Mouse (Mus musculus) forebrain, embryonic 14.5 days (tissue): ENCODE measurements at regions not wholly inside any gene's neighbourhood (a gene's known extent, or its start where the extent isn't known, plus 50 kb on each side); places are given as distances from the start of the nearest gene placed in this dataset.

Source experiments
- ATAC-seq: fragments of 200-750 bp; cut with Nextera tagmentation; 2 replicates; pipeline ENCODE4 v1.8.0; 2017; ENCODE audit warnings: mild to moderate bottlenecking, moderate library complexity
- DNase-seq: peaks from one replicate; pipeline ENCODE4 v3.0.0-alpha.2; 2015; ENCODE audit warnings: low spot score
- H3K27ac ChIP-seq: fragments of 300-500 bp; sonication (generic); 2 replicates; pipeline ENCODE4 v1.5.1; 2014; ENCODE audit warnings: low read depth, mild to moderate bottlenecking, control low read depth, low read length, moderate library complexity
- H3K27me3 ChIP-seq: fragments of 300-500 bp; sonication (generic); replicated peaks from 2 replicates; pipeline ENCODE4 v1.6.1; 2014; ENCODE audit warnings: low read length, control low read depth, mixed read lengths; ENCODE audit not compliant: control insufficient read depth, insufficient read depth
- H3K36me3 ChIP-seq: fragments of 300-500 bp; sonication (generic); 2 replicates; pipeline ENCODE4 v1.6.1; 2014; ENCODE audit warnings: low read length, control low read depth; ENCODE audit not compliant: control insufficient read depth, insufficient read depth
- H3K4me1 ChIP-seq: fragments of 300-500 bp; sonication (generic); 2 replicates; pipeline ENCODE4 v1.6.1; 2014; ENCODE audit warnings: antibody characterized with exemption, low read length, control low read depth; ENCODE audit not compliant: control insufficient read depth, insufficient read depth
- H3K4me2 ChIP-seq: fragments of 300-500 bp; sonication (generic); 2 replicates; pipeline ENCODE4 v1.6.1; 2014; ENCODE audit warnings: mild to moderate bottlenecking, control low read depth, low read length
- H3K4me3 ChIP-seq: fragments of 300-500 bp; sonication (generic); 2 replicates; pipeline ENCODE4 v1.5.1; 2014; ENCODE audit warnings: low read depth, low read length, control low read depth
- H3K9ac ChIP-seq: fragments of 300-500 bp; sonication (generic); 2 replicates; pipeline ENCODE4 v1.6.1; 2014; ENCODE audit warnings: mild to moderate bottlenecking, low read length, control low read depth, moderate library complexity
- H3K9me3 ChIP-seq: fragments of 300-500 bp; sonication (generic); replicated peaks from 2 replicates; pipeline ENCODE4 v1.6.1; 2016; ENCODE audit warnings: low read length, control low read depth, mixed read lengths; ENCODE audit not compliant: control insufficient read depth
- WGBS: fragments of 180-500 bp; shearing (Covaris S2); extraction: QIAGEN DNeasy Blood & Tissue Kit; methylation state at CpG from one replicate; pipeline ENCODE4 v1.1.7; 2014; 5-methylcytosine and 5-hydroxymethylcytosine counted together

- H3K4me3 ChIP-seq, result no peak overlapping the region
- no peak overlapping the region for H3K4me2 ChIP-seq
- H3K9ac ChIP-seq, result no peak overlapping the region
- H3K36me3 ChIP-seq, result no peaks in the 10 kb centered on the region
- no peak for ATAC-seq
- DNase-seq, result no peak
- no peak overlapping the region for H3K27ac ChIP-seq
- H3K4me1 ChIP-seq, result no peaks in the 10 kb centered on the region
- H3K27me3 ChIP-seq, result no peaks in the 10 kb centered on the region
- H3K9me3 ChIP-seq, result no peaks in the 10 kb centered on the region
- WGBS, result 36% methylated on average over 6 of the region's 6 CpGs
These were observed 100.2 kb downstream of the Aipl1 start for GRCm38 (mm10) chr11:71937108-71937507.

DNA sequence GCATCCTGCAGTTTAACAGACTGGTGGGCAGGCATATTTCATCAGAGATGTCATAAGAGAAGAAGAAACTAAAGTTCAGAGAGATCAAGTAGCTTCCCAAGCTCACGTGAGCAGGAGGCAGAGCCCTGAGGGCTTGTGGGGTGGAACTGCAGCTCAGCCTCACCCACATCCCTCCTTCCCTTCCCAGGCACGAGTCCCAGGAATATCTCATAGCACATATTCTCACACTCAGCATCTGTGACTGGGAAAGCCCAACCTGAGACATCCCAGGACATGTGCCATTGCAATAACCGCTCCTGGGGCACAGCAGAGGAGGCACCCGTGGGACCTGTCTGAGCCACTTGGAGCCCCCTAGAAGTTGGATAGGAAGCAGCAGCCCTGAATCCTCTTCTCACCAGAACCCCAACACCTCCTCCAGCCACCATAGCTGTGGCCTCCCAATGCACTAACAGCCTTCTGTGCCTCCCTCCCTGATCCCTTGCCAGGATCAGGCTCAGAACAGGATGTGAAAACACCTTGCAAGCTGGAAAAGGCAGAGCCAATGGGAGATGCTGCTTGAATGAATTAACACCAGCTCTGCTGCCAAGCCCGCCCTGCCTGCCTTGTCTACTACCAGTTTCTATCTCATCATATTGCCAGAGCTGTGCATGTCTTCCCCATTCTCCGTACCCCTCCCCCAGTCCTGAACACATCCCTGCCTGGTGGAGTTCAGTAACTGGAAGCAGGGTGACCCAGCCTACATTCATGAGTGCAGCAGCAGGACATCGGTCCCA lies 107.4 kb downstream of the Aipl1 start:
- no peaks in the 10 kb centered on the region for H3K27me3 ChIP-seq
- no peak overlapping the region for H3K4me3 ChIP-seq
- H3K9ac ChIP-seq, result no peak overlapping the region
- 69% methylated on average over 7 of the region's 7 CpGs for WGBS
- no peak overlapping the region for H3K4me2 ChIP-seq
- H3K4me1 ChIP-seq, result no peaks in the 10 kb centered on the region
- peak; percentile 75; the same call in 1 of the 2 replicates for ATAC-seq
- peak; percentile 85 for DNase-seq
- no peak overlapping the region for H3K27ac ChIP-seq
- H3K9me3 ChIP-seq, result no peaks in the 10 kb centered on the region
- H3K36me3 ChIP-seq, result no peaks in the 10 kb centered on the region

GRCm38 (mm10) chr11:71914665-71915064 lies 122.6 kb downstream of the Aipl1 start:
- DNase-seq, result no peak
- 66% methylated on average over 5 of the region's 5 CpGs for WGBS
- Histone ChIP-seq H3K9ac (no peak overlapping the region), H3K4me3 (no peak overlapping the region), H3K4me1 (no peaks in the 10 kb centered on the region), H3K9me3 (no peaks in the 10 kb centered on the region), H3K36me3 (no peaks in the 10 kb centered on the region), H3K27ac (no peak overlapping the region), H3K27me3 (no peaks in the 10 kb centered on the region), H3K4me2 (no peak overlapping the region)
- no peak for ATAC-seq

GRCm38 (mm10) chr11:71912626-71913025 lies 124.7 kb downstream of the Aipl1 start:
- Histone ChIP-seq H3K9me3 (no peaks in the 10 kb centered on the region), H3K4me2 (no peak overlapping the region), H3K4me1 (no peaks in the 10 kb centered on the region), H3K36me3 (no peaks in the 10 kb centered on the region), H3K27ac (no peak overlapping the region), H3K4me3 (no peak overlapping the region), H3K27me3 (no peaks in the 10 kb centered on the region), H3K9ac (no peak overlapping the region)
- DNase-seq, result no peak
- 87% methylated on average over 5 of the region's 5 CpGs for WGBS
- no peak for ATAC-seq

- no peaks in the 10 kb centered on the region for H3K36me3 ChIP-seq
- ATAC-seq (no peak), DNase-seq (no peak)
- no peak overlapping the region for H3K27ac ChIP-seq
- H3K9me3 ChIP-seq, result no peaks in the 10 kb centered on the region
- no peaks in the 10 kb centered on the region for H3K27me3 ChIP-seq
- H3K4me3 ChIP-seq, result no peak overlapping the region
- WGBS, result 87% methylated on average over 5 of the region's 5 CpGs
- no peaks in the 10 kb centered on the region for H3K4me1 ChIP-seq
- no peak overlapping the region for H3K4me2 ChIP-seq
- H3K9ac ChIP-seq, result no peak overlapping the region
These were observed 126.0 kb downstream of the Aipl1 start for GRCm38 (mm10) chr11:71911284-71911683.

- DNase-seq (no peak), ATAC-seq (no peak)
- 24% methylated on average over 7 of the region's 7 CpGs for WGBS
- H3K4me2 ChIP-seq, result no peak overlapping the region
- no peak overlapping the region for H3K4me3 ChIP-seq
- H3K36me3 ChIP-seq, result no peaks in the 10 kb centered on the region
- H3K27me3 ChIP-seq, result no peaks in the 10 kb centered on the region
- no peak overlapping the region for H3K27ac ChIP-seq
- no peak overlapping the region for H3K9ac ChIP-seq
- peaks cover 2% of the 10 kb centered on the region; the same call in 1 of the 2 replicates for H3K4me1 ChIP-seq
- H3K9me3 ChIP-seq, result no peaks in the 10 kb centered on the region
These were observed 128.7 kb downstream of the Aipl1 start for GRCm38 (mm10) chr11:71908616-71909015.

DNA sequence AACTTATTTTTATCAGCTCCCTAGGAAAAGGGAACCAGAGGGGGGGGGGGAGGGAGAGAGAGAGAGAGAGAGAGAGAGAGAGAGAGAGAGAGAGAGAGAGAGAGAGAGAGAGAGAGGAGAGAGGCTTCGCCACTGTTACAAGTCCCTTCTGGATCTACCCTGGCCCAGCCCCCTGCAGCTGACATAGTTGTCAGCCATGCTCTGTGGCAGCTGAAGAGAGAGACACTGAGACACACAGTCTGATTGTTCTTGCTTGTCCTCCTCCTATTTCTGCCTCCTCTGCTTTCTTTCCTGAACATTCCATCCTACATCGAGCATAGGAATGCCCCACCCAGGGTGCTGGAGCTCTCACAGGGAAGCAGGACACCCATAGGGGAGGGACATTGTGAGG lies 134.3 kb downstream of the Aipl1 start:
- Histone ChIP-seq H3K9ac (peak overlapping the region; percentile 18; the same call in 1 of the 2 replicates), H3K4me1 (peaks cover 14% of the 10 kb centered on the region), H3K36me3 (no peaks in the 10 kb centered on the region), H3K27ac (peak overlapping the region; percentile 79), H3K4me3 (no peak overlapping the region), H3K4me2 (no peak overlapping the region), H3K9me3 (no peaks in the 10 kb centered on the region), H3K27me3 (no peaks in the 10 kb centered on the region)
- DNase-seq, result peak; percentile 69
- 34% methylated on average over 2 of the region's 2 CpGs for WGBS
- peak; percentile 90 for ATAC-seq

DNA sequence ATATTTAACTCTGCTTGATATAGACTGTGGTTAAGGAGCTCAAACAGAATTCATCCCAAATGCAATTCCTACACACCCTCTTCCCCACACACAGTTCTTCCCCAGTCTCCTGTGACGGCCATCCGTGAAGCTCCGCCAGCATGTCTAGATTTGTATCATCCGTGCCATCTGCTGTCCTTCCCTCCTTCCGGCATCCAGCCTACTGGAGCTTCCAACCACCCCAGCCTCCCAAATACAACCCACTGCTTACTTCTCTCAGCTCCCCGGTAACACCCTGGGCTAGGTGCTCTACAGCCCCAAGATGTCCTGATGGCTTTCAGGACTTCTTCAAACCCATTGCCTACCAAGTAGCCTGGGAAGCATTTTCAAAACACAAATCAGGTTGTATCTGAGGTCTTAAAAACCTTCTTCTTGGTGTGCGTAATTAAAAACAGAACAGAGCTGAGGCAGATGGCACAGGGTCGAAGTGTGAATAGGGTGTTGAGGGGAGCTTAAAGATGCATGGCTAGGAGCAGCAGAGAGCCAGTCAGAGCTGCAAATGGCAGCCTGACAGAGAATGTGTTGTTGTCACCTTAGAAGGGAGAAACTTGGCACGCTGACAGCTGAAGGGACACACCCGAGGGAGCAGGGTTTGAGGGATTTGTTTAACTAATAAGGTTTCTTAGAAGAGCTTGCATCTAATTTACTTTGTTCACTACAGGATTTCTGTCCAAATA lies 134.8 kb downstream of the Aipl1 start:
- Histone ChIP-seq H3K27ac (peak overlapping the region; percentile 79), H3K36me3 (no peaks in the 10 kb centered on the region), H3K27me3 (no peaks in the 10 kb centered on the region), H3K9ac (no peak overlapping the region), H3K4me1 (peaks cover 14% of the 10 kb centered on the region), H3K9me3 (no peaks in the 10 kb centered on the region), H3K4me2 (no peak overlapping the region), H3K4me3 (no peak overlapping the region)
- ATAC-seq, result peak; percentile 97
- 39% methylated on average over 10 of the region's 10 CpGs for WGBS
- DNase-seq, result peak; percentile 94

GRCm38 (mm10) chr11:71900816-71901215 lies 136.5 kb downstream of the Aipl1 start:
- ATAC-seq (no peak), DNase-seq (no peak)
- H3K27me3 ChIP-seq, result no peaks in the 10 kb centered on the region
- no peak overlapping the region for H3K4me2 ChIP-seq
- H3K9me3 ChIP-seq, result no peaks in the 10 kb centered on the region
- H3K4me1 ChIP-seq, result peaks cover 14% of the 10 kb centered on the region
- no peak overlapping the region for H3K9ac ChIP-seq
- H3K4me3 ChIP-seq, result no peak overlapping the region
- H3K27ac ChIP-seq, result no peak overlapping the region
- no peaks in the 10 kb centered on the region for H3K36me3 ChIP-seq
